Mouse (Mus musculus): Measurements from ENCODE around the gene Dnaaf1. TPM values are rescaled to one million over a fixed set of nuclear protein-coding genes. Genes with fewer than 3 reads are reported as not detected.

Gene Dnaaf1
- polyA plus RNA-seq, 1 experiment from 2014 or later = 0.74 TPM

DNA sequence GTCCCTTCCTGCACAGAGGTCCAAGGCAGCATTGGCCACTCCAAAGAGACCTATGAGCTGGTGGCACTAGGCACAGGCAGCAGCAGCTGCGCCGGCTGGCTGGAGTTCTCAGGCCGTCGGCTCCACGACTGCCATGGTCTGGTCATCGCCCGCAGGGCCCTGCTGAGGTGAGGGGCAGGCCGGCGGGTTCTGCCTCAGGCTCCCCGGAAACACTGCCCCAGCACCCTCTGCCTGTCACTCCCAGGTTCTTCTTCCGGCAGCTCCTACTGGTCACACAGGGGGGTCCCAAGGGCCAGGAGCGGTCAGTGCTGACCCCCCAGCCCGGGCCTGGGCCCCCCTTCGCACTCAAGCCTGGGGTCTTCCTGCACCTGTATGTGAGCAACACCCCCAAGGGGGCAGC is 40.1 kb downstream of the Dnaaf1 start:
- H3K4me1 ChIP-seq (replicated peaks) = no peaks in the 10 kb centered on the region
- H3K9me3 ChIP-seq = no peaks in the 10 kb centered on the region
- H3K4me2 ChIP-seq = no peak overlapping the region
- H3K4me3 ChIP-seq = no peak overlapping the region
- H3K9ac ChIP-seq = no peak overlapping the region
- no peaks in the 10 kb centered on the region for H3K27me3 ChIP-seq
- ATAC-seq (ENCODE audit: low FRiP score, low read depth) = no peak
- no peaks in the 10 kb centered on the region for H3K36me3 ChIP-seq
- 69% methylated on average over 14 of the region's 14 CpGs for WGBS
- no peak overlapping the region for H3K27ac ChIP-seq (replicated peaks)

DNA sequence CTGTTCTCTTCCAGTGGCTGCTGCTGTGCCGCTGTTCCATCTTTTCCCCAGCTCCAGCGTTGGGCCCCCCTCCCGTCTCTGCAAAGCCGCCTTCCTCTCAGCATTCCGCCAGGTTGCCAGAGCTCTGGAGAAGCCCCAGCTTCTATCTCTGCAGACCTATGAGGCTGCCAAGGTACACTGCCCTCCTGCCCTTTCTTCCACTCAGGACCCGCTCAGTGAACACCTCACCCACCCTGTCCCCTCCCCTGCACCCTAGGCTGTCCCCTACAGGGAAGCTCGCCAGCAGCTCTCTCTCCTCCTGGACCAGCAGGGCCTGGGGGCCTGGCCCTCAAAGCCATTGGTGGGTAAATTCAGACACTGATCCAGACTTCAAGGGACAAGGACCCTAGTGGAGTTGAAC is 41.3 kb downstream of the Dnaaf1 start:
- no peak overlapping the region for H3K9ac ChIP-seq
- no peak overlapping the region for H3K27ac ChIP-seq (replicated peaks)
- no peak overlapping the region for H3K4me2 ChIP-seq
- ATAC-seq (ENCODE audit: low FRiP score, low read depth) = no peak
- no peaks in the 10 kb centered on the region for H3K9me3 ChIP-seq
- no peak overlapping the region for H3K4me3 ChIP-seq
- WGBS = 60% methylated on average over 7 of the region's 7 CpGs
- H3K27me3 ChIP-seq = no peaks in the 10 kb centered on the region
- no peaks in the 10 kb centered on the region for H3K36me3 ChIP-seq
- H3K4me1 ChIP-seq (replicated peaks) = no peaks in the 10 kb centered on the region

GRCm38 (mm10) chr8:119616811-119617210 is 41.8 kb downstream of the Dnaaf1 start:
- H3K9me3 ChIP-seq = no peaks in the 10 kb centered on the region
- ATAC-seq (ENCODE audit: low FRiP score, low read depth) = no peak

DNA sequence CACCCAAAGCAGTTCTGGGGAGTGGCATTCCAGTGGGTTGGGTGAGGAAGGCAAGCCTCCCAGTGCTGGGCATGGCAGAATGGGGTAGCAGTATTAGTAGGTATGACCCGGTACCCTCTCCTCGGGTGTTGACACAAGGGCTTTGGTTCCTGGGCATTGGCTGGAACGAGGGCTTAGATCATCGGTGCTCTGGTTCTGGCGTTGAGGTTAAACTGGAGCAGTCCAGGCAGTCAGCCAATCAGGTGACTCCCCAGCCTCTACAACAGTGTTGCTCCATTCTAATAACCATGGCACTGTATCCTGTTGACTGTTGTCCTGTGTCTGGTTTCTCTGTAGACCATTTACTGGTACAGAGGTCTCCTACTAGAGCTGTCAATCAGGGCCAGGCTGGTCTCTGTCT is 42.6 kb downstream of the Dnaaf1 start:
- Histone ChIP-seq H3K27ac (replicated peaks) (no peak overlapping the region), H3K4me3 (no peak overlapping the region), H3K9ac (no peak overlapping the region), H3K4me2 (no peak overlapping the region), H3K9me3 (no peaks in the 10 kb centered on the region), H3K36me3 (no peaks in the 10 kb centered on the region), H3K27me3 (no peaks in the 10 kb centered on the region), H3K4me1 (replicated peaks) (no peaks in the 10 kb centered on the region)
- 91% methylated on average over 5 of the region's 5 CpGs for WGBS
- ATAC-seq (ENCODE audit: low FRiP score, low read depth) = no peak

More at GRCm38 (mm10) chr8:119616811-119617210, 41.8 kb downstream of the Dnaaf1 start:
- Histone ChIP-seq H3K27me3 (no peaks in the 10 kb centered on the region), H3K4me1 (replicated peaks) (no peaks in the 10 kb centered on the region), H3K27ac (replicated peaks) (no peak overlapping the region), H3K4me2 (no peak overlapping the region), H3K4me3 (no peak overlapping the region), H3K9ac (no peak overlapping the region), H3K36me3 (no peaks in the 10 kb centered on the region)
- WGBS = 93% methylated on average over 4 of the region's 4 CpGs

DNA sequence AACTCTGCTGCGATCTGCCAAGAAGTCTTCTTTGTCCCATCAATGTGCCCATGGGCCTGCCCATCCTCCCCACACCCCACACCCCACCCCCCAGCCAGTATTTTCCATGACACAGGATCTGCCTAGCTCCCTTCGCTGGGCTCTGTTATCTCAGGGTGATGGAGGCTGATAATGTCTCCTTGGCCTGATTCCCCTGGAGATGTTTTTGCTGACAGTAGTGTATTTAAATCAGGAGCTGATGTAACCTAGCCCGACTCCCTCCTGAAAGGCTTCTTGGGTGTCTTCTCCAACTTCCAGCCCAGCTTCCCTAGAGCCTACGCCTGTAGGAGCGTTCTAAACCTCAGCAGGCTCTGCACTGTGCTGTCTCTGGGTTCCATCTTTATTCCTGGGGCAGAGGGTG is 43.9 kb downstream of the Dnaaf1 start:
- no peaks in the 10 kb centered on the region for H3K36me3 ChIP-seq
- H3K4me2 ChIP-seq = no peak overlapping the region
- no peaks in the 10 kb centered on the region for H3K9me3 ChIP-seq
- H3K27me3 ChIP-seq = no peaks in the 10 kb centered on the region
- no peak overlapping the region for H3K9ac ChIP-seq
- no peaks in the 10 kb centered on the region for H3K4me1 ChIP-seq (replicated peaks)
- no peak overlapping the region for H3K4me3 ChIP-seq
- no peak overlapping the region for H3K27ac ChIP-seq (replicated peaks)
- no peak for ATAC-seq (ENCODE audit: low FRiP score, low read depth)
- WGBS = 76% methylated on average over 5 of the region's 5 CpGs

DNA sequence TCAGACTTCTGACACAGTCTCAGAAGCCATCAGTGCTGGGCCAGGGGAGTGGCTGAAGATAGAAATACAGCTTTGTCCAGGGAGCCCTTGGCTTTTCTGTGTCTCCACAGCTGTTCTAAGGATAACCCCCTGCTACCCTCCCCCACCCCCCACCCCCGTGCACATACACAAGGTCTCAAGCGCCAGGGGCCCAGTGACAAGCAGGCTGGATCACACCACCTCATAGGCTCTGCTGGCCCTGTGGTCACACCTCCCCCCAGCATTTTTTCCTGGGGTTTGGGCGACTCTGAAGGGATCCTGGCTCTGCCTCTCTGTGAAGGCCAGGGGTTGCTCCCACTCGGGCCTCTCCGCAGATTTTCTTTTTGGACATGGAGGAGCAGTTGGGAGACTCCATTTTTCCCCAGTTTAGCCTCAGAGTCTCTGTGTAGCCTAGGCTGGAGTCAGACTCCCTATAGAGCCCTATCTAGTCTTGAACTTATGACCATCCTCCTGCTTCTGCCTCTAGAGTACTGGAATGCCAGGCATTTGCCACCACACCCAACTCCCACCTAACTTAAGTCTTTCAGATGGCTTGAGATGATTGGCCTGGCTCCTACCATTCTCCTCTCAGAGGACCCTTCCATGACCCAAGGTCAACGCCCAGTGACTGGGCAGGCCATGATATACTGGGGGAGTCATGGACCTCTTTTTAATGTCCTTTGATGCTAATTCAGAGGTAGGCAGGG is 45.2 kb downstream of the Dnaaf1 start:
- no peaks in the 10 kb centered on the region for H3K4me1 ChIP-seq (replicated peaks)
- 78% methylated on average over 6 of the region's 6 CpGs for WGBS
- no peaks in the 10 kb centered on the region for H3K9me3 ChIP-seq
- H3K36me3 ChIP-seq = no peaks in the 10 kb centered on the region
- H3K27ac ChIP-seq (replicated peaks) = no peak overlapping the region
- H3K4me3 ChIP-seq = no peak overlapping the region
- H3K9ac ChIP-seq = no peak overlapping the region
- H3K27me3 ChIP-seq = no peaks in the 10 kb centered on the region
- no peak for ATAC-seq (ENCODE audit: low FRiP score, low read depth)
- H3K4me2 ChIP-seq = no peak overlapping the region

DNA sequence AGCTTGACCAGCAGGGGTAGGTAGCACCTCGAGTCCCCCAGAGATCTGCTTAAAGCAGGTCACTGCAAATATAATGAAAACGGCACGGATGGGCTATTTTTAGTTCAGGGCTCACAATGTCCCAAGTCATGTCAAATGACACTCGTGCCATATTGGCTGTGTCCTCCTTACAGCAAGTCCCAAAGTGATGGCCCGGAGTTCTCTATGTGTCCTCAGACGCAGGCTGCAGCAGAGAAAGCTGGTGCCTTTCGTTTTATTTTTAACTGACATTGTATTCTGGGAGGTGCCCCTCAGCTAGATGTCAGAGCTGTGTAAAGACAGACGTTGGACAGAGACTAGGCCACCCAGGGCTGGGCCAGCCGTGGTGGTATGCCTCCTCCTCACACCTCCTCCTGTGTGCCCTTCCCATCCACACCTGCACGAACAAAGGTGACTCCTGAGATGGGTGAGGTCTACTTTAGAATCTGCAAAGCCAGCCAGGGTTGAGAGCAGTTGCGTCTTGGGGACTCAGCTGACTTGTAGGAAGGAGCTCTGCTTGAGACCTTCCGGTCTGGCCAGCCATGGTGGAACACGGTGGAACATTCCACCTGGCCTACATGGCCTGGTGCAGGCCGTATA is 45.9 kb downstream of the Dnaaf1 start:
- whole genome bisulfite sequencing = 85% methylated on average over 14 of the region's 14 CpGs
- Histone ChIP-seq H3K27me3 (no peaks in the 10 kb centered on the region), H3K4me3 (no peak overlapping the region), H3K9ac (no peak overlapping the region), H3K4me1 (replicated peaks) (no peaks in the 10 kb centered on the region), H3K27ac (replicated peaks) (no peak overlapping the region), H3K9me3 (no peaks in the 10 kb centered on the region), H3K36me3 (no peaks in the 10 kb centered on the region), H3K4me2 (no peak overlapping the region)
- no peak for ATAC-seq (ENCODE audit: low FRiP score, low read depth)

- H3K9ac ChIP-seq = no peak overlapping the region
- no peak overlapping the region for H3K27ac ChIP-seq (replicated peaks)
- ATAC-seq (ENCODE audit: low FRiP score, low read depth) = no peak
- no peak overlapping the region for H3K4me3 ChIP-seq
- H3K4me1 ChIP-seq (replicated peaks) = no peaks in the 10 kb centered on the region
- WGBS = 66% methylated on average over 4 of the region's 4 CpGs
- H3K36me3 ChIP-seq = no peaks in the 10 kb centered on the region
- H3K4me2 ChIP-seq = no peak overlapping the region
- no peaks in the 10 kb centered on the region for H3K9me3 ChIP-seq
- no peaks in the 10 kb centered on the region for H3K27me3 ChIP-seq
These were observed 47.5 kb downstream of the Dnaaf1 start for GRCm38 (mm10) chr8:119622555-119622954.

- ATAC-seq (ENCODE audit: low FRiP score, low read depth) = no peak
- no peak overlapping the region for H3K27ac ChIP-seq (replicated peaks)
- 86% methylated on average over 8 of the region's 8 CpGs for WGBS
These were observed 48.0 kb downstream of the Dnaaf1 start for GRCm38 (mm10) chr8:119623061-119623460.

GRCm38 (mm10) chr8:119623744-119624143 is 48.7 kb downstream of the Dnaaf1 start:
- WGBS = 96% methylated on average over 1 of the region's 1 CpGs

More at GRCm38 (mm10) chr8:119623061-119623460, 48.0 kb downstream of the Dnaaf1 start:
- H3K4me1 ChIP-seq (replicated peaks) = no peaks in the 10 kb centered on the region
- no peak overlapping the region for H3K4me3 ChIP-seq
- no peaks in the 10 kb centered on the region for H3K27me3 ChIP-seq
- H3K9me3 ChIP-seq = no peaks in the 10 kb centered on the region
- no peaks in the 10 kb centered on the region for H3K36me3 ChIP-seq
- H3K9ac ChIP-seq = no peak overlapping the region
- H3K4me2 ChIP-seq = no peak overlapping the region

DNA sequence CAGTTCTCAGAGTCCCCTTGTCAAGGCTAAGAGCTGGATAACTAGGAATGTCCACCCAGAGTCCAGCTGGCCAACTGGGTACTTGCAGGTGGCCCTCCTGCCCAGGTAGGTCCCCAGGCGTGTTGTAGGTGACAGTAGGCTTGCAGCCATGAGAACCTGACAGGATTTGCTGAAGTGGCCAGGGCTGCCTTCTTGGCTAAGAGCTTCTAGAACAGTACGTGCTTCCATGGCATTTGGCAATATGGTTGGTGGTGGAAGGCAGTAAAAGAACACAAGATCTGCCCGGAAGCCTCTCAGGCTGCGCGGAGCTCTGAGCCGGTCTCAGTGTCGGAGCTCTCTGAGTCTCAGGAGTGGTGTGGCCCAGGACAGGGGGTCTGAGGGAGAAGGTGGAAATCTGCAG is 49.9 kb downstream of the Dnaaf1 start:
- H3K36me3 ChIP-seq = no peaks in the 10 kb centered on the region

More at GRCm38 (mm10) chr8:119623744-119624143, 48.7 kb downstream of the Dnaaf1 start:
- no peaks in the 10 kb centered on the region for H3K9me3 ChIP-seq
- ATAC-seq (ENCODE audit: low FRiP score, low read depth) = no peak
- H3K4me2 ChIP-seq = no peak overlapping the region
- H3K4me1 ChIP-seq (replicated peaks) = no peaks in the 10 kb centered on the region
- no peak overlapping the region for H3K27ac ChIP-seq (replicated peaks)
- no peak overlapping the region for H3K9ac ChIP-seq
- no peak overlapping the region for H3K4me3 ChIP-seq
- H3K27me3 ChIP-seq = no peaks in the 10 kb centered on the region
- no peaks in the 10 kb centered on the region for H3K36me3 ChIP-seq

DNA sequence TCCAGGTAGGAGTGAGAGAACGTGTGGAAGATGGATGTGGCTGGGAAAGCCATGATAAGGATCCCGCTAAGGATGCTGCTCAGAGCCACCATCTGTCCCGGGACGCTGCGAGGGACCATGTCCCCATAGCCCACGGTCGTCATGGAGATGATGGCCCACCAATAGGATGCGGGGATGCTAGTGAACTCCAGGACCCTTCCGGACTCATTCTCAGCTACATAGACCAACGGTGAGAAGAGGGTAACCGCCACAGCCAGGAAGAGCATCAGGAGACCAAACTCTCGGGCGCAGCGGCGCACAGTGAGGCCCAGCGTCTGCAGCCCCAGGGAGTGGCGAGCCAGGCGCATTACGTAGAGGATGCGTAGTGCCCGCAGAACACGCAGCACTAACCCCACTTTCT is 50.8 kb downstream of the Dnaaf1 start:
- 75% methylated on average over 22 of the region's 22 CpGs for WGBS

More for the DNA sequence above, 49.9 kb downstream of the Dnaaf1 start:
- Histone ChIP-seq H3K4me3 (no peak overlapping the region), H3K4me1 (replicated peaks) (no peaks in the 10 kb centered on the region), H3K9ac (no peak overlapping the region), H3K4me2 (no peak overlapping the region), H3K27me3 (no peaks in the 10 kb centered on the region), H3K9me3 (no peaks in the 10 kb centered on the region), H3K27ac (replicated peaks) (no peak overlapping the region)
- no peak for ATAC-seq (ENCODE audit: low FRiP score, low read depth)
- 90% methylated on average over 7 of the region's 7 CpGs for WGBS

More for the DNA sequence above, 50.8 kb downstream of the Dnaaf1 start:
- no peaks in the 10 kb centered on the region for H3K9me3 ChIP-seq
- H3K9ac ChIP-seq = no peak overlapping the region
- H3K36me3 ChIP-seq = no peaks in the 10 kb centered on the region
- no peak overlapping the region for H3K4me2 ChIP-seq
- no peak overlapping the region for H3K4me3 ChIP-seq
- H3K27me3 ChIP-seq = no peaks in the 10 kb centered on the region
- no peak for ATAC-seq (ENCODE audit: low FRiP score, low read depth)
- no peaks in the 10 kb centered on the region for H3K4me1 ChIP-seq (replicated peaks)
- H3K27ac ChIP-seq (replicated peaks) = no peak overlapping the region

Data from hindbrain, embryonic 15.5 days (tissue).